Mouse (Mus musculus): ENCODE data around the gene Ppp1r1c.

Ppp1r1c gene

GRCm38 (mm10) chr2:79741966-79742365 is 34.4 kb downstream of the Ppp1r1c start:
- in situ Hi-C loops (cut with MboI, MseI) = no loop called here

- in situ Hi-C loops (cut with MboI, MseI) = no loop called here
Observed at GRCm38 (mm10) chr2:79744164-79744563, 36.6 kb downstream of the Ppp1r1c start.

GRCm38 (mm10) chr2:79751685-79752084 is 44.1 kb downstream of the Ppp1r1c start:
- in situ Hi-C loops (cut with MboI, MseI) = no loop called here

- in situ Hi-C loops (cut with MboI, MseI) = no loop called here
Observed at GRCm38 (mm10) chr2:79760018-79760417, 52.4 kb downstream of the Ppp1r1c start.

GRCm38 (mm10) chr2:79762723-79763388 is 55.3 kb downstream of the Ppp1r1c start:
- in situ Hi-C loops (cut with MboI, MseI) = no loop called here

GRCm38 (mm10) chr2:79765032-79765431 is 57.5 kb downstream of the Ppp1r1c start:
- in situ Hi-C loops (cut with MboI, MseI) = no loop called here

GRCm38 (mm10) chr2:79765723-79766122 is 58.1 kb downstream of the Ppp1r1c start:
- in situ Hi-C loops (cut with MboI, MseI) = no loop called here

GRCm38 (mm10) chr2:79768625-79769024 is 61.0 kb downstream of the Ppp1r1c start:
- in situ Hi-C loops (cut with MboI, MseI) = no loop called here

- in situ Hi-C loops (cut with MboI, MseI) = no loop called here
Observed at GRCm38 (mm10) chr2:79770307-79770706, 62.7 kb downstream of the Ppp1r1c start.

- in situ Hi-C loops (cut with MboI, MseI) = no loop called here
Observed at GRCm38 (mm10) chr2:79774372-79774771, 66.8 kb downstream of the Ppp1r1c start.

- in situ Hi-C loops (cut with MboI, MseI) = loop anchor here (5.0 to 25.0 kb wide), 2 partner anchors 266 to 840 kb away; no protein-coding TSS in a partner anchor
Observed at GRCm38 (mm10) chr2:79777801-79778200, 70.2 kb downstream of the Ppp1r1c start.

GRCm38 (mm10) chr2:79780772-79781171 is 73.2 kb downstream of the Ppp1r1c start:
- in situ Hi-C loops (cut with MboI, MseI) = loop anchor here (25.0 kb wide), 1 partner anchor 843 kb away; no protein-coding TSS in a partner anchor

GRCm38 (mm10) chr2:79785541-79786134 is 78.1 kb downstream of the Ppp1r1c start:
- in situ Hi-C loops (cut with MboI, MseI) = loop anchor here (25.0 kb wide), 1 partner anchor 848 kb away; no protein-coding TSS in a partner anchor

- in situ Hi-C loops (cut with MboI, MseI) = loop anchor here (25.0 kb wide), 1 partner anchor 849 kb away; no protein-coding TSS in a partner anchor
Observed at GRCm38 (mm10) chr2:79786467-79786866, 78.9 kb downstream of the Ppp1r1c start.

- in situ Hi-C loops (cut with MboI, MseI) = loop anchor here (25.0 kb wide), 1 partner anchor 856 kb away; no protein-coding TSS in a partner anchor
Observed at GRCm38 (mm10) chr2:79793186-79793585, 85.6 kb downstream of the Ppp1r1c start.

GRCm38 (mm10) chr2:79797444-79797843 is 89.9 kb downstream of the Ppp1r1c start:
- in situ Hi-C loops (cut with MboI, MseI) = loop anchor here (25.0 kb wide), 1 partner anchor 860 kb away; no protein-coding TSS in a partner anchor

GRCm38 (mm10) chr2:79798627-79799026 is 91.0 kb downstream of the Ppp1r1c start:
- in situ Hi-C loops (cut with MboI, MseI) = loop anchor here (25.0 kb wide), 1 partner anchor 861 kb away; no protein-coding TSS in a partner anchor

- in situ Hi-C loops (cut with MboI, MseI) = no loop called here
Observed at GRCm38 (mm10) chr2:79815708-79816484, 108.3 kb downstream of the Ppp1r1c start.

- in situ Hi-C loops (cut with MboI, MseI) = no loop called here
Observed at GRCm38 (mm10) chr2:79819543-79819942, 112.0 kb downstream of the Ppp1r1c start.

GRCm38 (mm10) chr2:79825853-79826252 is 118.3 kb downstream of the Ppp1r1c start:
- in situ Hi-C loops (cut with MboI, MseI) = no loop called here

GRCm38 (mm10) chr2:79839090-79839489 is 131.5 kb downstream of the Ppp1r1c start:
- in situ Hi-C loops (cut with MboI, MseI) = no loop called here

GRCm38 (mm10) chr2:79839513-79839912 is 131.9 kb downstream of the Ppp1r1c start:
- in situ Hi-C loops (cut with MboI, MseI) = no loop called here
